Mouse (Mus musculus) ES-Bruce4 (cell line): ENCODE data around the gene Gpr61.

Source experiments
- CTCF ChIP-seq: IDR thresholded peaks from one replicate; pipeline ENCODE4 v1.8.1; 2011; ENCODE audit warnings: low read depth, low read length
- POLR2A ChIP-seq: IDR thresholded peaks from one replicate; pipeline ENCODE4 v1.8.1; 2011; ENCODE audit warnings: low read length; ENCODE audit not compliant: insufficient read depth

- no peak for TF ChIP-seq CTCF
- TF ChIP-seq POLR2A = no peak
Observed at GRCm38 (mm10) chr3:108102075-108102474, 52.6 kb downstream of the Gpr61 start.
